Mouse (Mus musculus) monocyte, adult 2 months (primary cell): ENCODE measurements around the gene Rnf213.
A peak's percentile ranks its signal among the peaks of the same experiment; 100 is the strongest.

Experiments
- DNase-seq, 2 experiments: peaks; one replicate each; pipeline ENCODE4 v3.0.0; 2022; ENCODE audit warnings: low spot score in 2 of 2, low read depth in 1 of 2

Gene Rnf213

GRCm38 (mm10) chr11:119514967-119515636 is 122.2 kb downstream of the Rnf213 start:
- no peak for DNase-seq

GRCm38 (mm10) chr11:119515823-119516676 is 123.2 kb downstream of the Rnf213 start:
- no peak for DNase-seq

- no peak for DNase-seq
Observed at GRCm38 (mm10) chr11:119516677-119517361, 123.9 kb downstream of the Rnf213 start.

- DNase-seq = no peak
Observed at GRCm38 (mm10) chr11:119519387-119519786, 126.5 kb downstream of the Rnf213 start.

GRCm38 (mm10) chr11:119520005-119520712 is 127.3 kb downstream of the Rnf213 start:
- no peak for DNase-seq

GRCm38 (mm10) chr11:119520713-119521063 is 127.8 kb downstream of the Rnf213 start:
- DNase-seq = no peak

GRCm38 (mm10) chr11:119521920-119522710 is 129.2 kb downstream of the Rnf213 start:
- DNase-seq = no peak

GRCm38 (mm10) chr11:119522779-119523178 is 129.9 kb downstream of the Rnf213 start:
- DNase-seq = no peak

- DNase-seq = no peak
Observed at GRCm38 (mm10) chr11:119523392-119523791, 130.5 kb downstream of the Rnf213 start.

- peak; percentile 46 to 60 for DNase-seq
Observed at GRCm38 (mm10) chr11:119524545-119524949, 131.6 kb downstream of the Rnf213 start.

GRCm38 (mm10) chr11:119526068-119526966 is 133.4 kb downstream of the Rnf213 start:
- no peak for DNase-seq

GRCm38 (mm10) chr11:119528930-119529329 is 136.0 kb downstream of the Rnf213 start:
- DNase-seq = no peak

- no peak for DNase-seq
Observed at GRCm38 (mm10) chr11:119532460-119532859, 139.6 kb downstream of the Rnf213 start.

GRCm38 (mm10) chr11:119533745-119534144 is 140.8 kb downstream of the Rnf213 start:
- DNase-seq = no peak
